Mouse (Mus musculus) erythroblast, embryonic 14.5 days (primary cell): ENCODE results near the gene P4htm.

Source experiments
- GATA1 ChIP-seq: IDR thresholded peaks from 2 replicates; pipeline ENCODE4 v1.6.1; 2012; ENCODE audit warnings: low read length, inconsistent platforms, mixed read lengths
- TAL1 ChIP-seq: IDR thresholded peaks from 3 replicates; pipeline ENCODE4 v1.6.1; 2012; ENCODE audit warnings: low read length, inconsistent platforms, mixed read lengths

- no peak for TF ChIP-seq GATA1
- TF ChIP-seq TAL1, result no peak
Measured at GRCm38 (mm10) chr9:108563671-108564070, 33.8 kb downstream of the P4htm start.
